Mouse (Mus musculus) erythroblast, embryonic 14.5 days (primary cell): ENCODE measurements at regions not wholly inside any gene's neighbourhood (a gene's known extent, or its start where the extent isn't known, plus 50 kb on each side); places are given as distances from the start of the nearest gene placed in this dataset.

ENCODE experiments used
- H3K27me3 ChIP-seq: 2 replicates; pipeline ENCODE4 v1.6.1; 2012; ENCODE audit warnings: inconsistent platforms; ENCODE audit not compliant: control insufficient read depth
- H3K36me3 ChIP-seq: 2 replicates; pipeline ENCODE4 v1.6.1; 2012; ENCODE audit warnings: mild to moderate bottlenecking, inconsistent platforms; ENCODE audit not compliant: control insufficient read depth
- H3K4me1 ChIP-seq: 2 replicates; pipeline ENCODE4 v1.6.1; 2012; ENCODE audit warnings: inconsistent platforms; ENCODE audit not compliant: control insufficient read depth
- H3K4me3 ChIP-seq: replicated peaks from 2 replicates; pipeline ENCODE3; 2012; ENCODE audit warnings: moderate library complexity, mild to moderate bottlenecking, inconsistent platforms
- H3K9me3 ChIP-seq: 2 replicates; pipeline ENCODE4 v1.6.1; 2012; ENCODE audit warnings: low read length, inconsistent platforms, mixed read lengths; ENCODE audit not compliant: control insufficient read depth
- GATA1 ChIP-seq: IDR thresholded peaks from 2 replicates; pipeline ENCODE4 v1.6.1; 2012; ENCODE audit warnings: low read length, inconsistent platforms, mixed read lengths
- TAL1 ChIP-seq: IDR thresholded peaks from 3 replicates; pipeline ENCODE4 v1.6.1; 2012; ENCODE audit warnings: low read length, inconsistent platforms, mixed read lengths

DNA sequence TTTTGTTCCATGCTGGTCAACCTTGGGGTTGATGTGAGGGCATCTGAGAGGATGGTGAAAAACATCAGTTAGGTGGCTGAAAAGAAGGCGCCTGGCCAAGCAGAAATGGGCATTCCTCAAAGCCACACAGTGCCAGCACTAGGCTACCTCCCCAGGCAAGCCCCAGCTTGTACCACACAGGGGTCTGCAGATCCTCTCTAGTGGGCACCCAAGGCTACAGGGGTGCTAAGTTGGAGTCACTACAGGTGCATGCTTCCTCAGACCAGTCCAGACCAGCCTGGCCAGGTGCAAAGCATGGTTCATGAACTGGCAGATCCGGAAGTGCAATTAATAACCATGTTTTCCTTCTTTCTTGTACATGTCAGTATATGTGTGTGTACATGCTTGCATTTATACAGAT is 137.1 kb downstream of the Plekhb2 start:
- Histone ChIP-seq H3K27me3 (no peaks in the 10 kb centered on the region), H3K9me3 (peaks cover 9% of the 10 kb centered on the region; the same call in 1 of the 2 replicates), H3K4me3 (no peak overlapping the region), H3K36me3 (no peaks in the 10 kb centered on the region), H3K4me1 (no peaks in the 10 kb centered on the region)
- TF ChIP-seq TAL1 (no peak), GATA1 (no peak)

DNA sequence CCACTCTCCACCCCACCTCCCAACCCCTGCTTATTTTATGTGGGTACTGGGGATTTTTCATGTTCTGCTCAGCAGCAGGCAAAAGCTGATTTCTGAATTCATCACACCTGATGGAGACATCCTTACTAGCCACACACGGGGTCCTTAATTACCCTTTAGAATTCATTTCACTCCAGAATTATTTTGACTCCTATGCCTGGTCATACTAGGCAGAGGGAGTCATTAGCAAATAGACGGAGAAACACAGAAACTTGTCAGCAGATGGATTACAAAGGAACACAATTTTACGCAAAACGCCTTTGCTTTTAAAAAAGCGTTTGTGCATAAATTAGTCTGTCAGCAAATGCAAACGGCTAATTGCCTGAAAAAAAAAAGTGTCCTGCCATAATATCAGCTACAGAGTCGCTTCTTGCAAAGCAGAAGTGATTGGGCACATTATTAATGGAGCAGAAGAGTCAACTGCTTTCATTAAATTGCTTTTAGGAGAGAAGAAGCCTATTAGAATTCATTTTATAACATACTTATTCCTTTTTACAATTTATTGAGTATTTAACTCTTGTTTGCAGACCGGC is 138.0 kb downstream of the Plekhb2 start:
- no peaks in the 10 kb centered on the region for H3K36me3 ChIP-seq
- H3K9me3 ChIP-seq, result peaks cover 9% of the 10 kb centered on the region; the same call in 1 of the 2 replicates
- H3K4me3 ChIP-seq, result no peak overlapping the region
- no peaks in the 10 kb centered on the region for H3K4me1 ChIP-seq
- no peaks in the 10 kb centered on the region for H3K27me3 ChIP-seq
- no peak for TF ChIP-seq TAL1
- no peak for TF ChIP-seq GATA1

DNA sequence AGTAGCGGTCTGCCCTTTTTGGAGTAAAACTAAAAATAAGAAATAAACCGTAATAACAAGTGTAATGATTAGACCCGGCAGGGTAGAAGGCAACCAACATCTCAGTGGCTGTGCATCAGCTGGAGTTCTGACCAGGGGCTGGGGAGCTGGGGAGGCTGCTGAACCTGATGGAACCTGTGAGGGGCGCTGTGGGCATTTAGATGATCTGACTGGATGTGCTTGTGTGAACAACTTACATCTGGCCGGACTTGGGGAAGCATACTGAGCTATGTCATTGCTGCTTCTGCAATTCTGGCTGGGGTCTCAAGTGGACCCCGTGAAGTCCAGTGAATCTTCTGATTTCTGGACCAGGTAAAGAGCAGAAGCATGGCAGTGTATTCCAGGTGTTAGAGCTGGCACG is 138.4 kb downstream of the Plekhb2 start:
- H3K4me1 ChIP-seq, result no peaks in the 10 kb centered on the region
- H3K4me3 ChIP-seq, result no peak overlapping the region
- no peak for TF ChIP-seq GATA1
- no peak for TF ChIP-seq TAL1
- no peaks in the 10 kb centered on the region for H3K36me3 ChIP-seq
- peaks cover 9% of the 10 kb centered on the region; the same call in 1 of the 2 replicates for H3K9me3 ChIP-seq
- H3K27me3 ChIP-seq, result no peaks in the 10 kb centered on the region

DNA sequence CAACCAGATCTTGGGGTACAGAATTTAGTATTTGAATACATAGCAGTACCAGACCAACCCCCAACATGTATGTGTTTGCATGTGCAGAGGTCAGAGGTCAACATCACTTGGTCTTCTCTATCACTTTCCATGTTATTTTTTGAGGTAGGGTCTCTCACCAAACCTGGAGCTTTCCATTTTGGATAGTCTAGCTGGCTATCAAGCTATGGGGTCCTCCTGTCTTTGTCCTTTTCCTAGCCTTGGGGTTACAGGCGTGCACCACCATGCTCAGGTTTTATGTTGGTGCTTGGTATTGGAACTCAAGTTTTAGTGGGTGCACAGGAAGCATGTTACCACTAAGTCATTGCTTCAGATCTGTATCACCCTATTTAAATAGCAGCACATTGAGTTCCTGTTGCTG is 151.0 kb downstream of the Plekhb2 start:
- no peaks in the 10 kb centered on the region for H3K36me3 ChIP-seq
- H3K4me1 ChIP-seq, result no peaks in the 10 kb centered on the region
- H3K27me3 ChIP-seq, result no peaks in the 10 kb centered on the region
- H3K9me3 ChIP-seq, result peaks cover 8% of the 10 kb centered on the region
- TF ChIP-seq TAL1, result no peak
- H3K4me3 ChIP-seq, result no peak overlapping the region

DNA sequence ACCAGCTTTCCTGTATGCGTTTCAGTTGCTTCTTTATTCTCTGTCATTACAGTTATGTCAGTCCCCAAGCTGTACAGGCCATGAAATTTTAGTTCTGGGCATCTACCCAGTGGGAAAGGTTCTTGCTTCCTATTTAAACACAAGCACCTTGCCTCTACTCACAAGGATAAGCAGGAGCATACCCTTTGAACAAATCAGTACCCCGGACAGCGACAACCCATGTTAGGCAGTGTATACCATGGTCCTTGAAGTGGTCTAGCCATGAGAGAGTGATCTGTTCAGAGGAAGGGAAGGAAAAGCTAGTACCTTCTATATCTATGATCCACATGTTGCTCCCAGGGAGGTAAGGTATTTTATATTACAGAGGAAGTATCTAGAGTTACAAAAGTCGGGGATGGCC is 167.7 kb downstream of the Plekhb2 start:
- TF ChIP-seq GATA1 (no peak), TAL1 (no peak)
- H3K4me1 ChIP-seq, result no peaks in the 10 kb centered on the region

DNA sequence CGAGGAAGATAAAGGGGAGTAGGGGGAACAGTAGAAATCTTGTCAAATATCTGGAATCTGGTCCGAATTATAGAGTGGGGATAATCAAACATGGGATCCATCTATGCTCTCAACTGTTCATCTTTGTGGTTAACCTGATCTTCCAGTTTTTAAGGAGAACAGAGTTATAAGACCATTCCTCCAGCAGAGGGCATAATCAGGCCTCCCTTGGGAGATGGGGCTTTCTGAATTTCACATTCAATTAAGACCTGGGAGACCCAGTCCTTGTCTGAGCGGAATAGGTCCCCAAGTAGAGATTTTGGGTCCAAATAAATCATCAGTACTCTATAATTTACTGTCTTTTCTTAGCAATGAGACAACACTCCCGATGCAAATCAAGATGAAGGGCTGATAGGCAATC is 182.8 kb downstream of the Plekhb2 start:
- no peaks in the 10 kb centered on the region for H3K27me3 ChIP-seq
- no peaks in the 10 kb centered on the region for H3K4me1 ChIP-seq
- H3K36me3 ChIP-seq, result no peaks in the 10 kb centered on the region
- TF ChIP-seq TAL1, result no peak
- TF ChIP-seq GATA1, result no peak
- peaks cover 3% of the 10 kb centered on the region; the same call in 1 of the 2 replicates for H3K9me3 ChIP-seq
- H3K4me3 ChIP-seq, result no peak overlapping the region

More for the DNA sequence above, 167.7 kb downstream of the Plekhb2 start:
- Histone ChIP-seq H3K4me3 (no peak overlapping the region), H3K9me3 (peaks cover 12% of the 10 kb centered on the region), H3K36me3 (no peaks in the 10 kb centered on the region), H3K27me3 (no peaks in the 10 kb centered on the region)

DNA sequence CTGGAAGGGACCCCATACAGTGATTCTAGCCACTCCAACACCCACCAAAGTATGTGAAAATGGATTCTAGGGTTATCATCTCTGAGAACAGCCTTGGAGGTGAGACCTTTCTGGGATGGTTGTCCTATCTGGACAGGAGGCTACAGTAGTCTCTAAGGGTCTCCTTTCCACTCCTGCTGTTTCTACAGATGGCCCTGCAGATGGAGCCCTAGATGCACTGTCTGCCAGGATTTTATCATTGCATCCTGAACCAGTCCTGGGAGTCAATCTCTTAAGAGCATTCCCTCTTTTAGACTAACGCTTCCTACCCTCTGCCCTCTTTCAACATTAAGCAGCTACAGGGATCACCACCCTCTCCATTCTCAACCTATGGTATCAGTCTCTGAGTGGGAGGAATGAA is 223.0 kb downstream of the Plekhb2 start:
- no peaks in the 10 kb centered on the region for H3K27me3 ChIP-seq
- no peaks in the 10 kb centered on the region for H3K36me3 ChIP-seq
- no peak overlapping the region for H3K4me3 ChIP-seq
- H3K9me3 ChIP-seq, result peaks cover 12% of the 10 kb centered on the region; the same call in 1 of the 2 replicates
- no peaks in the 10 kb centered on the region for H3K4me1 ChIP-seq
- TF ChIP-seq GATA1, result no peak
- no peak for TF ChIP-seq TAL1

DNA sequence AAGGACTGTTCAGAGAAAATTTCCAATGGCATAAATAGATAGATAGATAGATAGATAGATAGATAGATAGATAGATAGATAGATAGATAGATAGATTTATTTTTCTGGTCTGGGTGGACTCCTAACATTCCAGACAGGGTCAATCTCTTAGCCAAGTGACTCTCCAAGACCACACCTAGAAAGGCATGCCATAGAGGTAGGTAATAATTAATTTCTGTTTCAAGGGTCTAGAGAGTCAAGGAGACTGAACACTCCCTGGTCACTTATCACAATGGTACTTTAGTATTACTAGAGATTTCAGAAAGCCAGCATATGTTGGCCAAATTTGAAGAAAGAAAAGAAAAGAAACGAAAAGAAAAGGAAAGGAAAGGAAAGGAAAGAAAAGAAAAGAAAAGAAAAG is 245.1 kb downstream of the Plekhb2 start:
- no peak overlapping the region for H3K4me3 ChIP-seq
- no peaks in the 10 kb centered on the region for H3K9me3 ChIP-seq
- H3K36me3 ChIP-seq, result no peaks in the 10 kb centered on the region
- no peak for TF ChIP-seq GATA1
- no peaks in the 10 kb centered on the region for H3K4me1 ChIP-seq
- H3K27me3 ChIP-seq, result no peaks in the 10 kb centered on the region

DNA sequence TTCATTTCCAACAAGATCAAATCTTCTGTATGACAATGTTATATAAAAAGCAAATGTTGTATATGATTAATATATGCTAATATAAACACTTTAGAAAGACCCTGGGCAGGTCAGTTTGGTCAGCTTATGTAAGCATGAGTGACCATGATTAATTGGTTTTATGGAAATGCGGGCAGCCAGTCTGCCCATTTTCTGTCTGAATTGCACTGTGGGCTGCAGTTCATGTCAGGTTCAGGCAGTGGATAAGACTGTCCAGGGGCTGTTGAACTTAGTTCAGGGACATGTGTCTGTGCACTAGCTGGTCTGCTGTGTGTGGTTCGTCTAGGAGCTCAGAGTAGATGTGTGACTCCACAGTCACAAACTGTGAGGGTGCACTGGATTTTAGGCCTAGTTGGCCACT is 246.0 kb downstream of the Plekhb2 start:
- Histone ChIP-seq H3K27me3 (no peaks in the 10 kb centered on the region), H3K36me3 (no peaks in the 10 kb centered on the region), H3K9me3 (no peaks in the 10 kb centered on the region), H3K4me3 (no peak overlapping the region), H3K4me1 (no peaks in the 10 kb centered on the region)
- TF ChIP-seq GATA1, result no peak
- TF ChIP-seq TAL1, result no peak

DNA sequence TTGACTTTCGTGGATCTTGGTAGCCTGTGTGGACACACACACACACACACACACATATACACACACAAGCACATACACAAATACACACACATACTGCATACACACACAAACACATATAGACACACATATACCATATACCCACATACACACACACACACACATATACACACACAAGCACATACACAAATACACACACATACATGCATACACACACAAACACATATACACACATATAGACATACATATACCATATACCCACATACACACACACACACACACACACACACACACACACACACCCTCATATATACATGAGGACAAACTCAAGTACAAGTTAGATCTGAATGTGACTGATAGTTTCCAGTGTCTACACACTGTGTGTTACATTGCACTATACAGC is 256.9 kb downstream of the Plekhb2 start:
- no peaks in the 10 kb centered on the region for H3K4me1 ChIP-seq
- TF ChIP-seq GATA1 (no peak), TAL1 (no peak)
- no peak overlapping the region for H3K4me3 ChIP-seq
- H3K36me3 ChIP-seq, result no peaks in the 10 kb centered on the region
- no peaks in the 10 kb centered on the region for H3K27me3 ChIP-seq
- 0 out of 2 replicates have a peak, but pooled peaks cover 3% of the 10 kb centered on the region for H3K9me3 ChIP-seq
